Mouse (Mus musculus) adrenal gland, postnatal 4 days (tissue): ENCODE results near the gene Kdr. TPM values are rescaled to one million over a fixed set of nuclear protein-coding genes. Genes with fewer than 3 reads are reported as not detected.

Experiments
- DNase-seq, 2 experiments: peaks; one replicate each; pipeline ENCODE4 v3.0.0; 2021 to 2022; ENCODE audit warnings: low spot score in 2 of 2, mixed read lengths in 2 of 2
- long read RNA-seq, 2 experiments: library from polyadenylated mRNA; stranded (forward); transcript quantifications; one replicate each; pipeline ENCODE4 v2.0.0; 2021
- total RNA-seq, 2 experiments: library from RNA; stranded (reverse); gene quantifications; 2 replicates each; pipeline ENCODE4 v1.2.3; 2021

The Kdr gene
- total RNA-seq: 10 to 100 TPM; 77.4 to 79.2 TPM
- long read RNA-seq, experiment 1, full-length matches to known transcripts: 5 of 19 reads
- long read RNA-seq, experiment 1, partial matches to known transcripts: 6 of 19 reads
- long read RNA-seq, experiment 1, other reads (novel, unspliced or antisense): 8 of 19 reads
- long read RNA-seq, experiment 2, full-length matches to known transcripts: 9 of 28 reads
- long read RNA-seq, experiment 2, partial matches to known transcripts: 18 of 28 reads
- long read RNA-seq, experiment 2, other reads (novel, unspliced or antisense): 1 of 28 reads

DNA sequence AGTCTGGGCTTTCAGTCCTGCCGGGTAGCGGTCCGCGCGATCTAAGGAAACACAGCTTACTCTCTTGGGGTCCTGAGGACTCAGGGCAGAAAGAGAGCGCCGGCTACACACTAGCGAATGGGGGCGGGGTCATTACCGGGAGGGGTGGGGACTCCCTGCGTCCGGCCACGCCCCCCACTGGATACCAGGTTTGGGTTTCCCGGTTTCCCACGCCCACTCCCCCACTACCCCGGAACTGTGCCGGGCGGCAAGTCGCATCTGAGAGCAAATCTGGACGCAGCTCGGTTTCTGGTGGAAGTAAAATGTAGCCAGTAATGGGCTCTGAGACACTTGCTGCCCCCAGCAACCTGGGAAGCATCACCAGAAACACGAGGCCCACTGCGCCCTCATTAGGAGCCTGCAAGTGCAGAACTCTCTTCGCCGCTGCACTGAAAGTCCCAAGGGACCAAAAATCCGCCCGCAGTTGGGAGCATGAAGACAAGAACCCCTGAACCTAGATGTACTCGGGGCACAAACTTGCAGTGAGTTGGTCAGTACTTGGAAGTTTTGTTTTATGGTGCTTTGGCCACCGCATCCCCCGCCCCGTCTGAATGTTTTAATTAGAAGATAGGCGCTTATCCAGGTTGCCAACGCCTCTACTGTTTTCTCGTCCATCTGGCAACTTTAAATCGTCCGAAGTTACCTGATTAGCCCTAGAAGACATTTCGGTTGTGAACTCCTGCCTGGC is at the start of gene Kdr:
Kdr (minus strand) TSS at position 85 of the 727 bp plus-strand sequence.
- peak; percentile 13 to 31 for DNase-seq

DNA sequence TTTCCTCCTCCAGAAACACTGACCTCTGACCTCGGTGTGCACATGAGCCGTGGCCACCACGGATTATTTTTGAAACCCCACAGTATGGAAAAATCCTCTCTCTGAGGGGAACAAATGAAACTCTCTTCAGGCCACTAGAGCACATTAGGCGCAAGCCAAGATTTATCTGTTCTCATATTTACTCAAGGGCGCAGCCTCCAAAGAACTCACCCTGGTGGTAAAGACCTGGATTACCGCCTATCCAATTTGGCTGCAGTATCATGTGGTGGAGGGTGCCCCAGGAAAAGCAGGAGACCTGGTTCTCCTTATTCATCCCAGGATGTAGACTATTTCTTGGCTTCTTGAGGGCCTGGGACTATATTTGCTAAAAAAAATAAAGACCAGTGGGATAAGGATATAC is 48.5 kb upstream of the Kdr start:
- no peak for DNase-seq

DNA sequence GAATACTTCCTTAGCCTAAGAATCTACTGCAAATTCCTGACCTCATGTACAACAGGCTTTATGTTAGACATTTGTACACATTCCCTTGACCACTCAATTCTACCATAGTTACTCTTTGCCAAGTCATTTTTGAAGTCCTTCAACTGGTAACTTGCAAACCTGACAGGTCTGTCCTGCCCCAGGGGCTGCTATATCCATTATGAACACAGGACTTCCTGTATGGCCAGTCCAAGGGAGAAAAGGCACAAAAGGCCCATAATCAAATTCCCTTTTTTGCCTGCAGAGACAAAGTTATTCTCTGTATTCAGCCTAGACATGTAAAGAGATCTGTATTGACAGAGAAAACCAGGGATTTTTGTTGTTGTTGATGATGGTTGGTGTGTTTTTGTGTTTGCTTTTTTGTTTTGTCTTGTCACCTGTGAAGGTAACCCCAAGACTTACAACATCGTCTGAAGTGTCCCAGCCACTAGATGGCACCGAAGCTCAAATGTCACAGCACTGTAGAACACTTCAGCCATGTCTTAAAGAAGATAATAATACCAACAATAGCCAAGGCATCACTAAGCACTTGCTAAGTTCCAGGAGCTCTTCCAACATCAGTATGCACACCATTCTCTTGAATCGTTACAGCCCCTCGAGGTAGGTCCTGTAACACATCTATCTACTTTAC is 47.9 kb upstream of the Kdr start:
- DNase-seq: no peak

DNA sequence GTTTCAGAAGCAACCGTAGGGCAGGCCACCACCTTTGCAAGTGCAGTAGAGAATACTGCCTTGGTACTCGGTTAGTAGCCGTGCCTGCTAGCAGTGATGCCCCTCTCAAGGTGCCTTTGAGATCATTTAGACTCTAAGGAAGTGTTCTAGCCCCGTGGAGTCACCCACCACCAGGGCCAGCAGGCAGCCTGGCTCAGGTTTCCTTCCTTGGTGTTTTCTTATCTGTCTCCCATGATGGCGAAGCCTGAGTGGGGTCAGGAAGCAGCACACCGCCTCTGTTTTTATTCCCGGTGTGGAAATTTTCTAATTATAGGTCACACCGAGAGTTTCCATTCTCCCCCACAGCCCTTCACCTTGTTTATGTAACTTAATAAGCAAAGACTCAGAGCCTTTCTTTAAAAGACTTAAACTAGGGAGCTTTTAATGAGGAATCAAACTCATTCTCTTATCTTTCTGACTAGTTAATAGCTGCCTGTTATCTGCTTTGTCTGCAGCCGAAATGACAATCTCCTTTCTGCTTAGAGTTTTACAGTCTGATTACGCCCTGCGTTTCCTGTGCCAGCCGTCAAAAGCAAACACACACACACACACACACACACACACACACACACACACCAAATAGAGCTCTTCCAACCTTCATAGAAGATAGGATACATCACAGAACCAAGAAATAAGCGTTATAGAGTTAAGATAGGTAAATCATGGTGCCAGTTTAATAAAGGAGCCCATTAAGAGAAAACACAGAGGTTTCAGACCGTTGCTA is 44.9 kb upstream of the Kdr start:
- DNase-seq: no peak

DNA sequence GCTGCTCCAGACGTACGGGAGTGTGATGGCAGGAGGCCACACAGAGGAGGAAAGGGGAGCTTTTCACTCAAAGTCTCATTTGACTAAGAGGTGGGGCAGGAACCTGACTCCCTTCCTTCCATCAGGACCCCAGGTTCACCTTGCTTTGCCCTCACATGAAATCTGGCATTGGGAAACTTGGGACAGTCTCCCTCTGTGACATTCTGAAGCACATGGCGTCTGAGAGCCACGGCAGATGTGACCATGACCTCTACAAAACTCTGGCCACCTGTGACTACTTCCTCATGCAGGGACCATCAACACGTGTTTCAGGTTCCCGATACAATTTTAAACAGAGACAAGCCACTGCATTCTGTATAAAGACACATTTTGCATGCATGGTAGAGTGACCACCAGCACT is 44.2 kb upstream of the Kdr start:
- DNase-seq: no peak

DNA sequence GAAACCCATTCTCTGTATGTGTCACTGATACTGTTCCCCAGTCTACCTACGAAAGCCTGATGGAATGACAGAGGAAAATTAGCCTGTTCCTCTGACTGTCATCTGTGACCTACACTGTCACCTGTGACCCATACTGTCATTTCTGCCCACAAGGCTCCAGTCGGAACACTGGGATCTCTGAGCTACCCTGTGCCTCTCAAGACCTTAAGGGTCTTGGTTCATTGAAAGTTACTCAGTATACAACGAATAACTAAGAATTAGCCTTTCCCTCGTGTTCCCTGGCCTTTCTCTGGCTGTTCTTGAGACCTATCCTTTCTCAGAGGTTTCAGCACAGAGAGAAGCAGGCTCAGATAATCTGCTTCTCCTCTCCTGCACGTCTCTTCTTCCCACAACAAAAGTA is 40.1 kb upstream of the Kdr start:
- no peak for DNase-seq

DNA sequence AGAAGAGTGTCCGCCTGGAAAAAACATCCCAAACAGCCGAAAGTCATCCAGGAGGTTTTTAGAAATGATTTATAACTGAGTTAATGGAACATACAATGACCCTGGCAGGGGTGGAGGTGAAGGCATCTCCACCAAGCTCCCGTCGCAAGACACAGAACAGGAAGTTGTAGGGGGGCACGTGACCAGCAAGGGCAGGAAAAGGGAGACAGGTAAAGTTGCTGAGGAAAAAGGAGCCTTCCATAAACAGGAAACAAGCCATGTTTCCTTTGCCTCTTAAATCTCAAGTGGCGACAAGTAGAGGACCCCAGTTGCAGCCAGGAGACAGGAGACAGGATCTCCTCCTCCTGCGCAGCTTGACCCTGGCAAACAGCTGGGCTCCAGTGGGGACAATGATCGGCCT is 37.8 kb upstream of the Kdr start:
- no peak for DNase-seq

DNA sequence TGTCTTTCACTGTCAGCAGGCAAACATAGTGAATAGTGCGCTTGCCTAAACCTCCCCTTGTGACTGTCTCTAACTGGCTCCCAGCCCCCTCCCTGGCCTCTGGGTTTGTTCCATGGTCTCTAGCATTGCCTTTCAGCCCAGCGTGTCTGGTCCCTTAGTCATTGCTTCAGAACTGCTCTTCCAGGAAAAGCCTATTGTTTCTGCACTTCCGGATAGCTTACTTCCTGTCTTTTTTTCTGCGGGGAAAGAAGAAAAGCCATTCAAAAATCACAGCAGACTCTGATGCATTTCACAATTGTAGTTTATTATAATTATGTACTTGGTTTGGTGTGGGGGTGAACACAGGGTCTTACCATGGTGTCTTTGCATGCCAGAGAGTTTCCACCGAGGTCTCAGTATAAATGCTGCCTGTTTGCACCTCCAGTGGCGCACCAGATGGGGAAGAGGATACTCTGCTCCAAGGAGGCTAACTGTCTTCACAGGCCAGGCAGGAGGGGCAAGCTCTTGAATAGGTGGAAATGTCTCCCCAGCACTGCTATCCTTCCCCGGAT is 35.7 kb upstream of the Kdr start:
- DNase-seq: no peak

DNA sequence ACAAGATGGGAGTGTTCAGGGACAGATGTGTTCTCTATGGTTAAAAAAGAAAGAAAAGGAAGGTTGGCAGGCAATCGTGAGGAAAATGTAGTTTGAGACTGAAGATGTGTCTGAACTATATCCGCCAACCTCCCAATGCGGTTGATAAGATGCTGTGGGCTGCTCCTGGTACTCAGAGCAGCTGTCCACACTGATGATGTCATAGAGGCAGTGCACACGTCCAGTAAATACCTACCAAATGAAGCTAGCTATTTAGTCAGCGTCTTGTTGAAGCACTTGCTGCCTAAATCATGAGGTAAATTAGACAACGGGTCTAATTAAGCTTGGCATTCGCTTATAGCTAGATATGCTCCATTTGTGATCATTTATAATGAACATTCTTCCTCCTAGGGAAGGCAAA is 28.1 kb upstream of the Kdr start:
- DNase-seq: no peak

DNA sequence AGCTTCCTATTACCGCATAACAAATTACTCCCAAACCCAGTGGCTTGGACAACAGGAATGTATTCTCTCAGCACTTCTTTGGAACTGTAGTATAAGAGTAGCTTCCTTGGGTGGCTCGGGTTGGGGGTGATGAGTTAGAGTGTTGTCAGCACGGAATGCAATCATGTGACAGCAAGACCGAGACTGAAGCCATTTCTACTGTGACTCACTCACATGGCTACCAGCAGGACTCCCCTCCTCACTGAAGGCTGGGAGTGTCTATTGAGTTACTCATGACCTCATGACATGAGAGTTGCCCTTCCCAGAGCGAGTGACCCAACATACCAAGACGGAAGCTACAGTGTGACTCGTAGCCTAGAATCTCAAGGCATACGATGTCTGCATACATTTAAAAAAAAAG is 12.0 kb upstream of the Kdr start:
- no peak for DNase-seq

DNA sequence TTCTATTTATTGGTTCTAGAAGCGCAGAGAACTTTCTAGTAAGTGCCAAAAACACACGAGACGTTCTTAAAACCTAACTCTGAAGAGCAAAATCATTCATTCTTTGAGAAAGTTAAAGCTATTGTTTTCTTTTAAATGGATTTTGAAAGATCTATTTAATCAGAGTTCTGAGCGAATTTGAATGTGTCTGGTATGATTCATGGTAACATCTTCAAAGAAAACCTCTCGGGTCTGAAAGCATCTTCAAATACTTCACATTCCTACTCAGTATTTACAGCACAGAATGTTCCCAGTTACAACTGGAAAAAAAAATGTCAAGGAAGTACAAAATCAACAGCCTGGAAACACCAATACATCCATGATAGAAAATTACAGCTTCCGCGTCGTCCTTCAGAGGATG is 9.3 kb upstream of the Kdr start:
- no peak for DNase-seq

DNA sequence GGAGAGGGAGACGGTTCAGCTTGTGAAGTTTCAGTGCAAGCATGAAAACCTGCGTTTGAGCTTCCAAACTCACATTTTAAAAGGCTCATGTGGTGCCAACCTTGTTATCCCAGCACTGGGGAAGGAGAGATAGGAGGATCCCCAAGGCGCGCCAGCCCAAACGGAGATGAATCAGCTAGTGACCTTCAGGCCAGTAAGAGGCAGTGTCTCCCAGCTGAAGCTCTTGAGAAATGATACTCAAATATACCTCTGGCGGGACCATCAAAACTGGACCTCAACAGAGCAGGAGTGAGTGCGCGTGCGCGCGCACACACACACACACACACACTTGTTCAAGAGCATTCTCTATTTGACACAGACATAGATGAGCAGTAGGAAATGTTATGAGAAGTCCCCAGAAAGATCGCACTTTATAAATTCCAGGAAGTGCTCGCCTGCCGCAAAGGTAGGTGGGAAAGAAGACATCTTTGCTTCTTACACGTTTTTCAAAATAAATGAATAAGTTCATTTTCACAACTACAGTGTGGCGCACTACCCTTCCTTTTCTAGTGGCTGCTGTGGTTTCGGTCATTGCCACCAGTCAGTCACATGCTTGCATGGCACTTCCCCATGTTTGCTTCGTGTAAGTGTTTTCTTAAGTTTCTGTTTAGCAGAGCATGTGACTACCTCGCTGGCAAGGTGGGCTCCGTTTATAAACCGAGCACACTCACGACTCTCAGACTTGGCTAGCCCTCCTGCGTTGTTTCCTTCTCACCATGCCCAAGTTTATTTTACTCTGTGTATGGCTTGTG is 2.5 kb upstream of the Kdr start:
- no peak for DNase-seq

DNA sequence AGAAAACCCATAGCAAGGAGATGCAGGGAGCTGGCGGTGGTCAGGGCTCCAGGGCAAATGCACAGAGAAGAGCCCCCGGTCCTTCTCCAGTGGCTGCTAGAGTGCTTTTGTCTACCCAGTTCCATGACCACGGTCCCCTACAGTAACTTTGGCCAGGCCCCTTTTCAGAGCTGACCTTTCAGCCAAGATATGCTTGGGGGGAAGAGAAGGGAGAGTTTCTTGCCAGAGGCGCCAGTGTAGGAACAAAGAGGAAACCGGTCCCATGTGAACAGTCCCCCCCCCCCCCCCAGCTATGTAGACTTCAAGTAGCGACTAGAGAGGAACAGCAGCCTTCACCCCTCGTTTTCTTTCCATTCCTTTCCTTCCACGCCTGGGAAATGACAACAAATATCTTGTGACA is 850 bp upstream of the Kdr start:
- DNase-seq: no peak

DNA sequence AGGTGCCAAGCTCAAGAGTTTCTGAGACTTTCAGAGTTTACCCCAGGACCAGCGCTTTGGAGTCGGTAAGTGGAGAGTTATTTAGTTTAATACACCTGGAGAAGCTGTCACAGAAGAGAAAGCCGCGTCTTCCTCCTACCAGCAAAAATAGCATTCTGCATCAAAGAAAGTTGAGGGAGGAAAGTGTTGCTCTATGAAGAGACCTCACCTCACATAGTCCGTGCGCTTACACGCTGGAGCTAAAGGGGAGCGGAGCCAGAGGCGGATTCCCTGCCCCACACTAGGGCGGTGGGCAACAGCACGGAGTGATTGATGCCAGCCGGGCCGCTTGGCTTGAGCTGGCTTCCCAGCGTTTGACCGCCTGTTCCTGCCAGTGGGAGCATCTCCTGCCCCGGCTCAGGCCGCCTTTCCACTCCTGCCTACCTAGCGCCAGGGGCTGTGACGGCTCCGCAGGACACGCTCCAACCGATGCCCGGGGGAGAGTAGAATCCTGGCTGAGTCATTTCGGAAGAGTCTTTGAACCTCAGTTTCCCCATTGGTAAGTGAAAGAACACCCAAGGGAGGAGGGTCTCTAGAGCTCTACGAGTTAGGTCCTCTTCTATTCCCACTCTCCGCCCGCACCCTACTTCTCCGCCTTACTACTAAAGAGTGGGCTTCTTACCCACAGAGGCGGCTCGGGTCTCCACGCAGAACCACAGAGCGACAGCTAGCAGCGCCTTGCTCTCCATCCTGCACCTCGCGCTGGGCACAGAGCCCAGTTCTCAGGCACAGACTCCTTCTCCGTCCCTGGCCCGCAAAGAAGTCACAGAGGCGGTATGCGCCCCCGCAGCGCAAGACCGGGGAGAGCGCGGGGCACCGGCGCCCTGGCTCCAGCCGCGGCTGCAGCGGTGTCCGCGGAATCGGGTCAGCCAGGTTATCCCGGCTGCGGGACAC is 551 bp downstream of the Kdr start:
- peak in 1 of 2 experiments; percentile 5 for DNase-seq

DNA sequence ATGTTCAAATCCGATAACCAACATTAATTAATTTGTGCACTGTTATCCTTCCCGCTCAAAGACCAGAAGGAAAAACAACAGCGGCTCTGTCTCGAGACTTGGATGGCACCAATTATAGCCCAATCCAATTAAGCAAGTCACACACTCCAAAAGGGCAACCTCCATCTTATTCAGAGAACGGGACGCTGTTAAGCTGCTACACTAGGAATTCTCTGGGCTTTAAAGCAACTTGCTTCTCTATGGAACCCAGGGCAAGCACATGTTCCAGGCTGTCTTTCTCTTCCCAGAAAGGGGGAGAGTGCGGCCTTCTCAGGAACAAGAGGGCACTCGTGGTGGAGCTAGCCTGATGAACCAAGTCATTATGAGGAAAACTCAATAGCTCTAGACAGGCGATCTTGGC is 1.6 kb downstream of the Kdr start:
- DNase-seq: no peak

DNA sequence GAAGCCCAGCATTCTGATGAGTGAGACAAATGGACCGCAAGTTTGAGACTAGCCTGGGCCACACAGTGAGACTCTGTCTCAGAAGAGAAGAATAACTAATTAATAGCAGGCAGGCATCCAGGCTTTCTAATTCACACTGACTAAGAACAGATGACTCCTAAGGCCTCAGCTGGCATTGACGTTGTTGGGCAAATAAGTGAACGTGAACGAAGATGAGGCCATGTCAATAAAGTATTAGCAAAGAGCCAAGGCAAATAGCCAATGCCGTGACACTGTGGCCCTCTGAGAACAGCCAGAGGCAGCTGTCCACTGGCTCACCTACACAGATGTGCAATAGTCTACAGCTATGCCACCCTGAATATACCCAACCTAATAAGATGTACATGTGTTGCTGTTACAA is 2.9 kb downstream of the Kdr start:
- DNase-seq: no peak

DNA sequence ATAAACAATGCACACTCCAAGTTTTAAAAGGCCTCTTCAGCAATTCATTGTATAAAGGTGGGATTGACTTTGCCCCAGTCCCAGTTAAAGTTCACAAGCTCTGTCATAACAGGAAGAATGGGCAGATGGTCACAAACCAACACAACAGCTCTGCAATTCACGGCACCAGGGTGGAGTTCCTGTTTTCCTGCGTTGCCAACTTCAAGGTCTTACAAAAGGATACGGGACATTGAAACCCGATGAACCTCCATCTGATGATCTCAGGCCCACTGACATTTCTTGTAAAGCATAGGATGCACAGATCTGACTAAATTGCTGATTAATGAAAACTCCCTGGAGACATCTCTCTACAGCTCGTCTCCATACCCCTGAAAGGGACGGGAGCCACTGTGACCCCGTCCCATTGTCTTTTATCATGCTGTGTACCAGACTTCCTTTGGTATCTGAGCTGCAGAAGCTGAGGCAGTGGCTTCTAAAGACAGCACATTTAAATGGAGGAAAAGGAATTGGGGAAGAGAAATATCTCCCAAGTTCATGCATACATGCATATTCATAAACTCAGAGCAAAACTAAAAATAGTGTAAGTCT is 3.6 kb downstream of the Kdr start:
- no peak for DNase-seq

DNA sequence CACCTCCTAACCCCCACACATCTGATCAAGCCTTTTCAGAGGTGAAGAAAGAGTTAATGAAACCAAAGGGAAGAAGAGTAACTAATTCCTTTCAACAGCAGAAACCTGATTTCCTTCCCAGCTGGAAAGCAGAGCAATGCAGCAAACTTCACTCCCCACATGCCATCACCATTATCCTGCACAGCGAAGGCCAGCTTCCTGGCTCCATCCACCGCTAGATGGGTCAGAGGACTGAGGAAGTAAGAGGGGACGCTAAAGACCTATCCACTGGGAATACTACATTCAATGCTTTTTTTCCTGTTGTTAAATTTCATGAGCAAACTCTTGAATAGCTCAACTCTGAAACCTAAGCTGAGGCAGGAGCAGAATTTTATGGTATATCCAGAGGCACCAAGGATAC is 8.4 kb downstream of the Kdr start:
- DNase-seq: no peak

DNA sequence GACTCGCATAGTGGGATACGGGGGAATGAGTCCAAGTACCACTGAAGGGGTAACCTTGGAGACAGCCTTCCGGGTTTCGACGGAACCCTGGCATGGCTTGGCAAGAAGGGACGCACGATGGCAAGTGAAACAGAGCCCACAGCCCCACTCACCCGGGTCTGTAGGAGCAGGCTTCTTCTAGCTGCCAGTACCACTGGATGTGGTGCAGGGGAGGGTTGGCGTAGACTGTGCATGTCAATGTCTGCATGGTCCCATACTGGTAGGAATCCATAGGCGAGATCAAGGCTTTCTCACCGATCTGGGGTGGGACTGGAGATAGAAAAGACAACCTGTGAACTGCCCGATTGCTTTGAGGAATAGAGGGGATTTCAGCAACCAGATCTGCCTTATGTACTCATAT is 15.7 kb downstream of the Kdr start:
- no peak for DNase-seq
